Mouse (Mus musculus): ENCODE measurements around the gene Olfr345. TPM values are rescaled to one million over a fixed set of nuclear protein-coding genes. Genes with fewer than 3 reads are reported as not detected.

Olfr345 gene
- not detected in 2 replicates for polyA plus RNA-seq (2015; fragmentation: Nextera tagmentation; extraction: Ambion mirVana)

DNA sequence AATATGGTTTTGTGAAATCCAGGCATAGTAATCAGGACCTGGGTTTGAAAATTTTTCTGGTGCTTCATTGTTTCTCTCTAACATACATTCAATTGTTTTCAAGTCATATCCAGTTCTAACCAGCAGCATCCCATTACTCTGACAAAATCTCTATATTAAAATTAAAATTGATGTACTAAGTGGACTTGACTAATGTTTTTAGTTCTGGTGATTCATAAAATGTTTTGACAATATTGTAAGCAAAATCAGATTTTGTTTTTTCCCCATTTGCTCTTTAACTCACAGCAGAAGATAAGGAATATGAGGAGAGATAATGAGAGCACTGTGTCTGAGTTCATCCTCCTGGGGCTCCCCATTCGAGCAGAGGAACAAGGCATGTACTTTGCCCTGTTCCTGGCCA lies at the start of gene Olfr345:
Gene Olfr345, plus strand, starts transcription at position 301 of the 400 bp plus-strand sequence.
- WGBS: 60% methylated on average over 1 of the region's 1 CpGs
- no peaks in the 10 kb centered on the region for H3K4me1 ChIP-seq (ENCODE audit: control insufficient read depth, insufficient read depth, low read length)
- no peak within 1 kb of the TSS for H3K4me3 ChIP-seq (ENCODE audit: low read length)
- H3K36me3 ChIP-seq (ENCODE audit: control insufficient read depth, insufficient read depth): no peaks in the 10 kb centered on the region
- ATAC-seq (replicated peaks; ENCODE audit: extremely low read depth, insufficient read depth, low FRiP score): no peak
- H3K27ac ChIP-seq (ENCODE audit: low read length): no peak within 1 kb of the TSS
- H3K4me2 ChIP-seq (ENCODE audit: low read depth, low read length): no peak within 1 kb of the TSS
- no peak within 1 kb of the TSS for H3K9ac ChIP-seq (ENCODE audit: low read length)
- H3K9me3 ChIP-seq (replicated peaks; ENCODE audit: control insufficient read depth, low read length): no peaks in the 10 kb centered on the region; the same call in 1 of the 2 replicates
- no peaks in the 10 kb centered on the region for H3K27me3 ChIP-seq (ENCODE audit: control insufficient read depth, insufficient read depth, low read length)

DNA sequence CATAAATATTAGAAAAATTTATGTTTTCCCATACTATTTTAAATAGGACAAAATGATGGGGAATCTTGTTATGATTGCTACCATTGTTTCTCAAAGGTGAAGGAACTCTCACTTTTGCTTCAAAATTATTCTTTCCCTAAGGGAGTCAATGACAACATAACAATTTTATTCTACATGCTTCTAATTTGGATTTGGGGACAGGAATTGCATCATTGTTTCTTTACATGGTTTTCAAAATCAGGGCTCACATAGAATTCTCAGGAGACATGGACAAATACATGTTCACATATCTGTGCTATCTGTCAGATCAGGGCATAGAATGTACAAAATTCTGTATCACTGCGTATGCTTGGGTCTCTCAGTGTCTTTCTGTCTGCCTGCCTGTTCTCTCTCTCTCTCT lies 45.6 kb downstream of the Olfr345 start, which contains the start of gene Olfr346:
Gene Olfr346, plus strand, starts transcription at position 301 of the 400 bp plus-strand sequence.
- no peaks in the 10 kb centered on the region for H3K4me1 ChIP-seq (ENCODE audit: control insufficient read depth, insufficient read depth, low read length)
- H3K4me2 ChIP-seq (ENCODE audit: low read depth, low read length): no peak within 1 kb of the TSS
- 73% methylated on average over 1 of the region's 1 CpGs for WGBS
- H3K4me3 ChIP-seq (ENCODE audit: low read length): no peak within 1 kb of the TSS
- ATAC-seq (replicated peaks; ENCODE audit: extremely low read depth, insufficient read depth, low FRiP score): no peak
- no peaks in the 10 kb centered on the region for H3K36me3 ChIP-seq (ENCODE audit: control insufficient read depth, insufficient read depth)
- H3K9me3 ChIP-seq (replicated peaks; ENCODE audit: control insufficient read depth, low read length): peaks cover 4% of the 10 kb centered on the region; the same call in 1 of the 2 replicates
- H3K27ac ChIP-seq (ENCODE audit: low read length): no peak within 1 kb of the TSS
- H3K27me3 ChIP-seq (ENCODE audit: control insufficient read depth, insufficient read depth, low read length): no peaks in the 10 kb centered on the region
- no peak within 1 kb of the TSS for H3K9ac ChIP-seq (ENCODE audit: low read length)

Other genes starting within 250 kb of the Olfr345 start
- not detected in 2 replicates for gene Olfr339, start 221.1 kb upstream of the Olfr345 start, polyA plus RNA-seq (2015; fragmentation: Nextera tagmentation; extraction: Ambion mirVana)
- gene Olfr340, start 187.5 kb upstream of the Olfr345 start, polyA plus RNA-seq (2015; fragmentation: Nextera tagmentation; extraction: Ambion mirVana): not detected in 2 replicates
- gene Olfr341, start 157.6 kb upstream of the Olfr345 start, polyA plus RNA-seq (2015; fragmentation: Nextera tagmentation; extraction: Ambion mirVana): not detected in 2 replicates
- gene Olfr342, start 115.0 kb upstream of the Olfr345 start, polyA plus RNA-seq (2015; fragmentation: Nextera tagmentation; extraction: Ambion mirVana): not detected in 2 replicates
- not detected in 2 replicates for gene Olfr344, start 73.4 kb upstream of the Olfr345 start, polyA plus RNA-seq (2015; fragmentation: Nextera tagmentation; extraction: Ambion mirVana)
- gene Olfr346, start 45.7 kb downstream of the Olfr345 start, polyA plus RNA-seq (2015; fragmentation: Nextera tagmentation; extraction: Ambion mirVana): not detected in 2 replicates
- gene Olfr347, start 91.9 kb downstream of the Olfr345 start, polyA plus RNA-seq (2015; fragmentation: Nextera tagmentation; extraction: Ambion mirVana): not detected in 2 replicates
- gene Olfr348, start 144.2 kb downstream of the Olfr345 start, polyA plus RNA-seq (2015; fragmentation: Nextera tagmentation; extraction: Ambion mirVana): not detected in 2 replicates
- not detected in 2 replicates for gene Olfr50, start 150.5 kb downstream of the Olfr345 start, polyA plus RNA-seq (2015; fragmentation: Nextera tagmentation; extraction: Ambion mirVana)
- not detected in 2 replicates for gene Olfr3, start 177.0 kb downstream of the Olfr345 start, polyA plus RNA-seq (2015; fragmentation: Nextera tagmentation; extraction: Ambion mirVana)
- gene Olfr350, start 206.3 kb downstream of the Olfr345 start, polyA plus RNA-seq (2015; fragmentation: Nextera tagmentation; extraction: Ambion mirVana): not detected in 2 replicates
- gene Olfr351, start 222.6 kb downstream of the Olfr345 start, polyA plus RNA-seq (2015; fragmentation: Nextera tagmentation; extraction: Ambion mirVana): not detected in 2 replicates
- gene Olfr352, start 228.4 kb downstream of the Olfr345 start, polyA plus RNA-seq (2015; fragmentation: Nextera tagmentation; extraction: Ambion mirVana): not detected in 2 replicates